Mouse (Mus musculus) forebrain, embryonic 16.5 days (tissue): Measurements from ENCODE around the gene Bves. TPM values are rescaled to one million over a fixed set of nuclear protein-coding genes. Genes with fewer than 3 reads are reported as not detected.
A peak's percentile ranks its signal among the peaks of the same experiment; 100 is the strongest.

Experiments used
- ATAC-seq: fragments of 200-750 bp; cut with Nextera tagmentation; 2 replicates; pipeline ENCODE4 v1.8.0; 2017; ENCODE audit warnings: mild to moderate bottlenecking, moderate library complexity
- H3K27ac ChIP-seq: fragments of 300-500 bp; sonication (generic); 2 replicates; pipeline ENCODE4 v1.5.1; 2014; ENCODE audit warnings: low read length, control low read depth
- H3K27me3 ChIP-seq: fragments of 300-500 bp; sonication (generic); replicated peaks from 2 replicates; pipeline ENCODE4 v1.6.1; 2014; ENCODE audit warnings: low read length; ENCODE audit not compliant: control insufficient read depth, insufficient read depth
- H3K36me3 ChIP-seq: fragments of 300-500 bp; sonication (generic); 2 replicates; pipeline ENCODE4 v1.6.1; 2014; ENCODE audit not compliant: control insufficient read depth, insufficient read depth
- H3K4me1 ChIP-seq: fragments of 300-500 bp; sonication (generic); replicated peaks from 2 replicates; pipeline ENCODE4 v1.6.1; 2014; ENCODE audit warnings: low read length; ENCODE audit not compliant: control insufficient read depth, insufficient read depth
- H3K4me2 ChIP-seq: fragments of 300-500 bp; sonication (generic); 2 replicates; pipeline ENCODE4 v1.6.1; 2014; ENCODE audit warnings: mild to moderate bottlenecking, low read length, control low read depth
- H3K4me3 ChIP-seq: fragments of 300-500 bp; sonication (generic); replicated peaks from 2 replicates; pipeline ENCODE4 v1.5.1; 2014; ENCODE audit warnings: mild to moderate bottlenecking, low read length, control low read depth
- H3K9ac ChIP-seq: fragments of 300-500 bp; sonication (generic); replicated peaks from 2 replicates; pipeline ENCODE4 v1.6.1; 2014; ENCODE audit warnings: low read depth, low read length, control low read depth
- H3K9me3 ChIP-seq: fragments of 300-500 bp; sonication (generic); 2 replicates; pipeline ENCODE4 v1.6.1; 2016; ENCODE audit warnings: low read length; ENCODE audit not compliant: control insufficient read depth
- WGBS: fragments of 180-500 bp; shearing (Covaris S2); extraction: QIAGEN DNeasy Blood & Tissue Kit; methylation state at CpG from one replicate; pipeline ENCODE4 v1.1.7; 2014; 5-methylcytosine and 5-hydroxymethylcytosine counted together
- polyA plus RNA-seq: library from polyadenylated mRNA; unstranded; fragments of >200 nt; fragmentation: Nextera tagmentation; extraction: Ambion mirVana; gene quantifications from 2 replicates; pipeline ENCODE4 v1.2.1, GENCODE M21; 2015

The Bves gene
- polyA plus RNA-seq, 1 experiment from 2014 or later, result 0.33 TPM

- WGBS, result 73% methylated on average over 14 of the region's 14 CpGs
- no peak overlapping the region for H3K27ac ChIP-seq
- no peaks in the 10 kb centered on the region for H3K36me3 ChIP-seq
- no peak overlapping the region for H3K4me3 ChIP-seq
- H3K4me2 ChIP-seq, result no peak overlapping the region
- no peaks in the 10 kb centered on the region for H3K27me3 ChIP-seq
- H3K4me1 ChIP-seq, result no peaks in the 10 kb centered on the region
- no peak for ATAC-seq
- no peaks in the 10 kb centered on the region for H3K9me3 ChIP-seq
- H3K9ac ChIP-seq, result no peak overlapping the region
Measured at GRCm38 (mm10) chr10:45303315-45304036, 32.1 kb upstream of the Bves start.

- H3K9me3 ChIP-seq, result no peaks in the 10 kb centered on the region
- H3K4me3 ChIP-seq, result no peak overlapping the region
- no peaks in the 10 kb centered on the region for H3K27me3 ChIP-seq
- H3K4me2 ChIP-seq, result no peak overlapping the region
- H3K4me1 ChIP-seq, result no peaks in the 10 kb centered on the region
- ATAC-seq, result peak; percentile 50
- WGBS, result 47% methylated on average over 5 of the region's 5 CpGs
- no peaks in the 10 kb centered on the region for H3K36me3 ChIP-seq
- no peak overlapping the region for H3K27ac ChIP-seq
- no peak overlapping the region for H3K9ac ChIP-seq
Measured at GRCm38 (mm10) chr10:45305173-45305572, 30.4 kb upstream of the Bves start.

GRCm38 (mm10) chr10:45311129-45311528 lies 24.4 kb upstream of the Bves start:
- Histone ChIP-seq H3K36me3 (no peaks in the 10 kb centered on the region), H3K9me3 (no peaks in the 10 kb centered on the region), H3K4me2 (no peak overlapping the region), H3K4me3 (no peak overlapping the region), H3K9ac (no peak overlapping the region), H3K4me1 (peaks cover 2% of the 10 kb centered on the region; the same call in 1 of the 2 replicates), H3K27ac (0 out of 2 replicates have a peak overlapping the region, but pooled peaks have one; percentile 11), H3K27me3 (no peaks in the 10 kb centered on the region)
- WGBS, result 68% methylated on average over 5 of the region's 5 CpGs
- peak; percentile 57 for ATAC-seq

- Histone ChIP-seq H3K4me3 (no peak overlapping the region), H3K27ac (0 out of 2 replicates have a peak overlapping the region, but pooled peaks have one; percentile 11), H3K9ac (no peak overlapping the region), H3K36me3 (no peaks in the 10 kb centered on the region), H3K4me1 (peaks cover 2% of the 10 kb centered on the region; the same call in 1 of the 2 replicates), H3K27me3 (no peaks in the 10 kb centered on the region), H3K4me2 (no peak overlapping the region), H3K9me3 (no peaks in the 10 kb centered on the region)
- peak; percentile 69 for ATAC-seq
- 45% methylated on average over 7 of the region's 7 CpGs for WGBS
Measured at GRCm38 (mm10) chr10:45311624-45312023, 23.9 kb upstream of the Bves start.

- Histone ChIP-seq H3K9ac (no peak overlapping the region), H3K27ac (no peak overlapping the region), H3K27me3 (no peaks in the 10 kb centered on the region), H3K9me3 (no peaks in the 10 kb centered on the region), H3K4me3 (no peak overlapping the region), H3K4me1 (peaks cover 2% of the 10 kb centered on the region; the same call in 1 of the 2 replicates), H3K36me3 (no peaks in the 10 kb centered on the region), H3K4me2 (no peak overlapping the region)
- 94% methylated on average over 16 of the region's 16 CpGs for WGBS
- ATAC-seq, result no peak
Measured at GRCm38 (mm10) chr10:45314865-45315264, 20.7 kb upstream of the Bves start.

GRCm38 (mm10) chr10:45318922-45319321 lies 16.6 kb upstream of the Bves start:
- H3K27me3 ChIP-seq, result no peaks in the 10 kb centered on the region
- WGBS, result 90% methylated on average over 5 of the region's 5 CpGs
- H3K36me3 ChIP-seq, result no peaks in the 10 kb centered on the region
- no peak for ATAC-seq
- no peaks in the 10 kb centered on the region for H3K4me1 ChIP-seq
- H3K9ac ChIP-seq, result no peak overlapping the region
- no peak overlapping the region for H3K27ac ChIP-seq
- H3K4me2 ChIP-seq, result no peak overlapping the region
- no peak overlapping the region for H3K4me3 ChIP-seq
- no peaks in the 10 kb centered on the region for H3K9me3 ChIP-seq

- Histone ChIP-seq H3K9me3 (no peaks in the 10 kb centered on the region), H3K27ac (no peak overlapping the region), H3K4me1 (no peaks in the 10 kb centered on the region; the same call in 1 of the 2 replicates), H3K27me3 (no peaks in the 10 kb centered on the region), H3K4me3 (no peak overlapping the region), H3K9ac (no peak overlapping the region), H3K36me3 (no peaks in the 10 kb centered on the region), H3K4me2 (no peak overlapping the region)
- 52% methylated on average over 3 of the region's 3 CpGs for WGBS
- no peak for ATAC-seq
Measured at GRCm38 (mm10) chr10:45320296-45320695, 15.3 kb upstream of the Bves start.

GRCm38 (mm10) chr10:45324159-45324558 lies 11.4 kb upstream of the Bves start:
- Histone ChIP-seq H3K27me3 (no peaks in the 10 kb centered on the region), H3K9me3 (no peaks in the 10 kb centered on the region), H3K36me3 (no peaks in the 10 kb centered on the region), H3K9ac (no peak overlapping the region), H3K4me2 (no peak overlapping the region), H3K27ac (no peak overlapping the region), H3K4me3 (no peak overlapping the region), H3K4me1 (no peaks in the 10 kb centered on the region; the same call in 1 of the 2 replicates)
- 0% methylated on average over 1 of the region's 1 CpGs for WGBS
- ATAC-seq, result peak; percentile 45; the same call in 1 of the 2 replicates

GRCm38 (mm10) chr10:45328196-45329000 lies 7.2 kb upstream of the Bves start:
- Histone ChIP-seq H3K9ac (no peak overlapping the region), H3K36me3 (no peaks in the 10 kb centered on the region), H3K4me2 (no peak overlapping the region), H3K4me3 (no peak overlapping the region), H3K9me3 (no peaks in the 10 kb centered on the region), H3K27ac (no peak overlapping the region), H3K4me1 (no peaks in the 10 kb centered on the region; the same call in 1 of the 2 replicates), H3K27me3 (no peaks in the 10 kb centered on the region)
- WGBS, result 73% methylated on average over 7 of the region's 7 CpGs
- no peak; the same call in 1 of the 2 replicates for ATAC-seq
